Mouse (Mus musculus) yolk sac, embryonic 10.5 days (tissue): ENCODE results near the gene Gnai1.

Experiments used
- DNase-seq: peaks from one replicate; pipeline ENCODE4 v3.0.0-alpha.2; 2017; ENCODE audit warnings: low spot score

Gene Gnai1

DNA sequence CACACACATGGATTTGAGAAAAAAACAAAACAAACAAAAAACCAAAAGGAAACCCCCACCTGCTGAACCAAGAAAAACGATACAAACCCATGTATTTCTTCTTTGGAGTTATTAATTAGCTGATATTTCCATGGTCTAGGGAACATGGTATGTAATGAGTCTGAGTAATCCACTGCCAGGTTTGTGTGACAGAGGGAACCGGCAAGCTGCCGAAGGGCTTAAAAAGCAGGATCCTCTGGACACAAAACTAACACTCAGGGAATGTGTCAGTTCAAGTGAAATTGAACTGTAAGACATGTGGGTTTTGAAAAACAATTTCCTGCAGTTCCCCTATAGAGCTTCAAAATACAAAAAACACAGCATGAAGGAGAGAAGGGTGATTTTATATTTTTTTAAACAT is 72.1 kb downstream of the Gnai1 start:
- DNase-seq = no peak

DNA sequence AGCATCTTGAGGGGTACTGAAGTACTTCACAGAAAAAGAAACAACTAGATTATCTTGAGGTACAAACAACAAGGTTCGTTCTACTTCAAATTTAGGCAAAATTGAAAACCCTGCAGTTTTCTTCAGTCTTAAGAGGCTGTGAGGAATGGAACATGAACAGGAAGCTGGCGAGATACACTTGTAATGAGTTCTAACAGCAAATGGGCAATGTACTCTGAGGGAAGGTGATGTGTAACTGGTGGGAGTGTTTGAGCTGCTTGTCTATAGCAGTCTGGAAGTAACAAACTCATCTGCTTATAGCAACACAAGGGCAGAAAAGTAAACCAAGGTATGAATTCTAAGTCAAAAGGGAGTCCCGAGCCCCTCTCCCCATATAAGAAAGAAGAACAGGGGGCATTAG is 78.1 kb downstream of the Gnai1 start:
- no peak for DNase-seq

DNA sequence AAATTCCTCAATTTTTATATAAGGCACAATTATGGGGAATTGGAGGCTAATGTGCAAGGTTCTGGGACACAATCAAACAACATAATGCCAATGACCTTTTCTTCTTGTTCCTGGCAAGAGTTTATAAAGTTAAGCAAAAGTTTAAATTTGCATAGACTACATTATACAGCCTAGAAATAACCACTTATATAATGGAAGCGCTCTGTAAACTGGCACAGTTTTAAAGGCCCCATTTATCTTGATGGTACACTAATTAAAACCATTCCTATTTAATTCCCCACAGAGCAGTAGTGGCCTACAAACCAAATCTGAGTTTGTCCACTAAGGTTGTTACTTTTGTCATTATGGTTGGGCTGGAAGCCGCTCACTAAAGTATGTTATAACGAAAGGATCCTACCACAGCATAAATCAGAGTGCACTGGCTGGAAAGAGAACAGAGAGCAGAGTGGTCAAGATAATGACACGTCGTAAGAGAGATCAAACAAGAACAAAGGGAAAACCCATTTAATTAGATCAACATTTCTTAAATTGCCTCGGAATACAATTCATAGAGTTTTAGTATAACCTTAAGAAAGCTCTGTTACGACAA is 85.7 kb downstream of the Gnai1 start:
- DNase-seq = no peak

DNA sequence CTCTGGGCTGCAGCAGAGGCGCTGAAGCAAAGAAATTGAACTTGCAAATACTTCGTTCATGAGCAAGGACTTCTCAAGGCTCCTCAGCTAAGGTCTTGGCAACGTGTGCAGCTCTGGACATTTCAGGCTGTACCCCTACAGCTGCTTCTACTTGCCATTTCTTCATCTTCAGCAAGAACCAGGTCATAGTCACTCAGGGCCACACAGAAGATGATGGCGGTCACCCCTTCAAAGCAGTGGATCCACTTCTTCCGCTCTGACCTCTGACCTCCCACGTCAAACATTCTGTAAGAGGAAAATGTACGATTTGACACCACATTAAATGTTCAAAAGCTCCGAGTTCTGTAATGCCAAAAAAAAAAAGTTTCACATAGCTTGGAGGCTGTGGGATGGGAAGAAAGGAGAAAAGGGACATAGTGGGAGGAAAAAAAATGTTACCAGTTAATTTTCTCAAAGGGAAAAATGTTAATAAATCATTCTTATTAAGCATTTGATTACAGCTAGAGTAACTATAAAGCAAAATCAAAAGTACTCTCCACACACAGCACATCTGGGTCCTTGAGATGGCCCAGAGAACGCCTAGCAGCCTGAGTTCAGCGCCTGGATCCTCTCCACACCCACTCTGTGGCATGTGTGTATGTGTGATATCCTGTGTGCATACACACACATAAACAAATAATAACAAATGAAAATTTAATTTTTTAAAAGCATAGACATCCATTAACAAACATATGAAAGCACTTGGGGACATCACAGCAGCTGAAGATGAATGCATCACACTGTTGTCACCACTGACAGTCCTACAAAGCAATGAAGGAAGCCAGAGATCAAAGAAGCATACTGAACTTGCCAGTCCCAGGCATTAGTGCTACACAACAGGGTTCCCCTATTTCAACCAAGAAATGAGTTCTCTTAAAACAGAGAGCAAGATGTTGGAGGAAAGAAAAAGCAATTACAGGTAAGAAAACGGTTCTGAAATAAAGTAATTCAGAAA is 86.6 kb downstream of the Gnai1 start:
- no peak for DNase-seq

DNA sequence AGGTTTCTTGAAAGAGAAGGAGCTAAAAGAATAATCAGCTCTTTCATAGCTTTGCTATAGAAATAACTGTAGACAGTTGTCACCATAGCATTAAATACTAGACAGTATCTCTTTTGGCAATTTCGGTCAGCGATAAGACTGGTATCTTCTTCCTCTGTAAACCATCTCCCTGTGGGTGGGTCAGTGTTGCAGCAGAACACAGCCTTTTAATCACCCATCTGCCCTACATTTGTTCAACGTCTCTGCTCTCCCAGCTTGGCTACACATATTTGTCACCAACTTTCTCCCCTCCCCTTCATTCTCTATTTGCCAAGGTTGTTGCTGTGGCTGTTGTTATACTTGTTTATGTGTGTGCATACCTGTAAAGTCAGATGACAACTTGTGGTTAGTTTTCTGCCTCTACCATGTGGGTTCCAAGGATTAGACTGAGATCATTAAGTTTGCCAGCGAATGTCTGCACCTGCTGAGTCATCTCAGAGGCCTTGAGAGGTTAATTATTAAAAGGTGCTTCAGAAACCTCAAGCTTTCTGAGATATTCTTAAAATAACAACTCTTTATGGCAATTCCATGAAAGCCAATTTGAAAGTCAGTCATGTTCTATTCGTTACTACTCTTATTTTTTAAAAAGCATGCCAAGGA is 109.7 kb downstream of the Gnai1 start:
- DNase-seq = peak; percentile 6

DNA sequence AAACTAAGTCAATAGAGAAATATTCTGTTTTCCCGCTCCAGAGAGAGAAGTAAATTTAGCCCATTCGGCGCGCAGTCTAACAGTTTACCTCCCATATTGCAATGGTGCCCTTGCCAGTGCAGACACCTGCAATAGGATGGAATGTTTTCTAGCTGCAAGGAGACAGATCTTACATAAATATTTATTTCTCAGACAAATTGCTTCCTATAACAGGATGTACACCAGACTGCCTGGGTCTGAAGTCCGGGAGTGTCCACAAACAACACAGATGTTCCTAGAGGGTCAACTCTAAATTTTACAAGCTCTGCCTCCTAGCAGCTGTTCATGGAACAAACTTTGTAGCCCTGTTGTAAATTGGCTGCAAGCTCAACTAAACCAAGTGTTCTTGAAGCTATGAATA is 111.0 kb downstream of the Gnai1 start:
- peak; percentile 14 for DNase-seq

DNA sequence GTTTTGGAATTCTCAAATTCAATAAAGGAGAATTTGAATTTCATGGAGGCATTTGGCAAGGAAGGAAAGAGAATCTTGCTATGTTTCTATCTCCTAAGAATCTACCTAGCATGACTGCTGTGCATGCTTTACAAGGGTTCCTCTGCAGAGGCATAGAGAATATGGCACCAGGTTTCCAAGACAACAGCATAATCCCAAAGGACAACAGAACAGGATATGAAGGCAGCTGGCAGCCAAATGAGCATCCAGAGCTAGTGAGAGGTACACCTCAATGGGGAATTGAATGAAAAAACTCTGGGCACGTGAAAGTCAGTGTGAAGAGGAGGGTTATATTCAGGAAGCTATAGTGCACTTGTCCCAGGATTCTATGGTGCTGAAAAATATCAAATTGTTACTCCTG is 130.8 kb downstream of the Gnai1 start:
- no peak for DNase-seq

DNA sequence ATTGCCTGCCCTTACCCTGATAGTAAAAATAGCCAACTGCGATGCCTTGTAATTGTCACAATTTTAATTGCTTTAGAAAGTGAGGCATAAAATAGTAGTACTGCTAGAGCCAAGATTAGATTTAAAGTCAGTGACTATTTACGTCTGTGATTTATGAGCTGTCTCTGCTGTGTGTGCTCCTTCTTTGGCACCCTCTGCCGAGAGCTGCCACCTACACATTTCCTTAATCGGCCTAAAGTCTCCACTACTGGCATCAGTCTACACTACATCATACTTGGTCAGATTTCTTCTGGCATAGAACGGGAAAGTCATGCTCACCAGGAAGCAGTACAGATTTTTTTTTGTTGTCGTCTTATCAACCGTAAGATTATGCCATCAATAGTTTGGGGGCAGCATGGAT is 131.3 kb downstream of the Gnai1 start:
- DNase-seq = no peak

DNA sequence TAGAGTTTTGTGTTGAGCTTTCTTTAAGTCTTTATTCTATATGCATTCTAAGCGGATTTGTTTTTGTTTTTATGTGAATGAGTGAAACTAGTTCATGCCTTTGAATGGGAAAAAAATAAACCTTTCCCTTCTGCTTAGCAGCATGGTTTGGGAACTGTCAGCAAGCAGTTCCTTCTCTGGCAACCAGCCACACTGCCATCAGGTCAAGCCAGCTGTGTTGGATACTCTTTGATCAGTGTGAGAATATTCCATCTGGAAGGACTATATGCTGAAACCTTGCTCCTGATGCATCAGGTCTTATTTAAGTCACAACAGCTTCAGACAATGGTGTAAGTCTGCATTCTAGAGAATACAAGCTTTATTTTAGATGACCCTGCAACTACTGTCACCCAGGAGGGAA is 139.3 kb downstream of the Gnai1 start:
- no peak for DNase-seq

DNA sequence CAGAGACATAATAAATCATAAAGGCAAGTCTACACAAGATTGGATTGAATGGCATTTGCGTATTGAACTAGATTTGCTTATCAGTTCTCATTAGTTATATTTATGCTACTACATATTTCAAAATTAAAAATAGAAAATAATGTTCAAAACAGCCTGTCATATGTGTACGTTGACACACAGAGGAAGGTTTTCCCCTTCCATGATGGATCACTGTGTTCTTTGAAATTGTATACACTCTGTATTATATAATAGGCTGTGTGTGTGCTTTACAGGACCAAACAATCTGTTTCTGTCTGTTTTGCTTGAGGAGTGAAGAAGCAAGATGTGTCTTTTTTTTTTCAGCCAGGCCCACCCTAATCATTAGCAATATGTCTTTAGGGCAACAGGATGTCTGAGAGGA is 141.9 kb downstream of the Gnai1 start:
- no peak for DNase-seq

DNA sequence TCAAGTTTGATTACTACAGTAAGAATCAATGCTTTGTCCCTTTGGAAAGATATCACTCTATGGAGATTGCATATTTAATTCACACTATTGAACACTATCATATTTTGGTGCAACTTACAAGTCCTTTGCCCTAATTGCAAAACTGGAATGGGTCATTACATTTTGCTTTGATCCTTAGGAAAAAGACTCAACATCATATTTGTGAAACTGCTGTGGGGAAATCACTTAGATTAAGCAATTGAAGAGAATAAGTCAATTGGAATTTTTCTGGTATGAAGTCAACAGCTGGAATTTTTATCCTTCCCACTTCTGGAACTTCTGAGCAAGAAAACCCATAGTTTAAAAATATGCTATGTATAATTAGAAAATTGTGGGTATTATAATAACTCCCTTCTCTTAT is 142.3 kb downstream of the Gnai1 start:
- DNase-seq = no peak
